Comparison of ENCODE assay signal across 1 mouse cellular context in the genomic region with DNA sequence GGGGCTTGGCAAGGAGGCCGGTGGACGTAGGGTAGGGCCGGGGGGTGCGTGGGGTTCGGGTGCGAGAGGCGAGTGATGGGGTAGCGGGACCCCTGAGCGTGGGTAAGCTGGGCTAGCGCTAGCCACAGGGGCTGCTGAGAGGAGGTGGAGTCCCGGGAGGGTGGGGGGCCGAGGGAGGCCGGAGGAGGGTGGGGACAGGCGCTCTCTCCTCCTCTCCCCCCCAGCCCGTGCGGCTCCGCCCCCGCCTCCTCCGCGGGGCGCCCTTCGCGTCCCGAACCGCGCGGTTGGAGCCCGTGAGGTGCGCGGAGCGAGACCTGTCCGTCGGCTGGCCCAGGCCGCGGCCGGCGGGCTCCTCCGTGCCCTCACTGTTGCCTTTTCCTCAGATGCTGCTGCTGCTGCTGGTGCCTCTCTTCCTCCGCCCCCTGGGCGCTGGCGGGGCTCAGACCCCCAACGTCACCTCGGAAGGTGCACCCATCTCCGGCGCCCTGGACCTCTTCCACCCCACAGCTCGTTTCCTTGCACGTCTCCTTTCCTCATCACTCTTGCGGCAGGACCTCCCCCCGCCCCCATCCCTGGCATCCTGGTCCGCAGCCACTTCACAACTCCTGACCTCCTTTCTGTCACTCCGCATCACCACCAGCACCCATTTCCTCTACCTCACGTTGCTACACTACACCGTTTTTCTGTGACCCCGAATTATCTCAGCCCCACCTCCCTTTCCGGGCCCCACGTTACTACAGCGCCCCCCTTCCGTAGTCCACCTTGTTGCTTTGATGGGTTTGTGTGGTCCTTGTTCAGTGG.
TF ChIP-seq lines count a peak whose summit lies in the region.

No protein-coding gene starts in this region.

TF ChIP-seq in C2C12, 6 proteins besides CTCF, POLR2A, EP300 and RAD21:
- no peak for TF ChIP-seq USF1 (IDR thresholded peaks at IDR 0.05; ENCODE audit: low read depth)
- TF ChIP-seq MAX (IDR thresholded peaks at IDR 0.05): no peak
- TF ChIP-seq FOSL1 (IDR thresholded peaks at IDR 0.05; ENCODE audit: insufficient read depth, low read length, poor library complexity, severe bottlenecking): no peak
- no peak for TF ChIP-seq CEBPB (IDR thresholded peaks at IDR 0.05; ENCODE audit: low read depth)
- no peak for TF ChIP-seq MYOG (IDR thresholded peaks at IDR 0.05; ENCODE audit: control insufficient read depth, extremely low read depth, insufficient read length)
